ENCODE assay signal across 26 mouse cellular contexts in the genomic region with DNA sequence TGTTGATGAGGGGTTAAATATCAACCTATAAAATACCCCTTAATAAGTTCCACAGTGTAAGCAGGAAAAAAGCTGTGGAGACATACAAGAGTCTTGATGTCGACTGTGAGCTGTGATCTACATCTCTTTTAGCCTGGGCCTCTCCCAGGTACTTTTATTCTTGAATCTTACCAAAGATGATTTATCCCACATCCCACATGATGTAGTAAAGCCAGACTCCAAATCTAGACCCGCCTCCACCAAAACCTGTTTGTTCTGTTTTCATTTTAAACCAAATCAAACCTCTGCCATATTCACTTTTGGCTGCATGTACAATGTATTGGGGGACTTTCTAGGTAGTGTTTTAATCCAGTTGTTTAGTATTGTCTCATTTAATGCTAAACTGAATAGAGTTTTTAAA.
"Had no signal": no experiment of that assay in that cellular context is flagged by ENCODE, and none has a peak within 500 bp of the region (broad histone marks: within the 10 kb centered on the region; RNA-seq: fewer than 3 reads in every experiment).

No protein-coding gene starts in this region.

- H3K27ac ChIP-seq: gastrocnemius, adult 2 months; heart, embryonic 10.5 days; hindbrain, embryonic 10.5 days; hindbrain, embryonic 12.5 days; hindbrain, embryonic 14.5 days; intestine, embryonic 15.5 days; left cerebral cortex, adult 2 months; limb, embryonic 10.5 days; limb, embryonic 12.5 days had no signal

- H3K9ac ChIP-seq: heart, embryonic 12.5 days; hindbrain, embryonic 12.5 days; hindbrain, embryonic 14.5 days; intestine, embryonic 15.5 days; limb, embryonic 12.5 days had no signal

- H3K4me3 ChIP-seq: gastrocnemius, adult 2 months; heart, embryonic 10.5 days; heart, embryonic 12.5 days; hindbrain, embryonic 10.5 days; hindbrain, embryonic 12.5 days; intestine, embryonic 15.5 days; left cerebral cortex, adult 2 months; limb, embryonic 10.5 days; limb, embryonic 12.5 days had no signal

- H3K9me3 ChIP-seq: heart, embryonic 10.5 days; heart, embryonic 12.5 days; hindbrain, embryonic 10.5 days; hindbrain, embryonic 12.5 days; intestine, embryonic 15.5 days; limb, embryonic 10.5 days; limb, embryonic 12.5 days had no signal

- DNase-seq: gastrocnemius, adult 2 months; gastrocnemius, postnatal 10 days; gastrocnemius, postnatal 25 days; heart, adult 18-20 months; heart, postnatal 10 days; heart, postnatal 4 days; kidney, adult 18-20 months; kidney, adult 8-10 months; kidney, postnatal 10 days; kidney, postnatal 25 days; kidney, postnatal 4 days; layer of hippocampus, adult 9-11 months; liver had no signal

- ATAC-seq: hindbrain, embryonic 16.5 days; inflammation-experienced regulatory T-cells, adult 6 months; intestine, embryonic 15.5 days; intestine, postnatal 0 days had no signal

- H3K4me1 ChIP-seq: heart, embryonic 12.5 days; hindbrain, embryonic 10.5 days; intestine, embryonic 15.5 days had no signal

- H3K36me3 ChIP-seq: heart, embryonic 10.5 days; heart, embryonic 12.5 days; hindbrain, embryonic 10.5 days; hindbrain, embryonic 12.5 days; intestine, embryonic 15.5 days; limb, embryonic 10.5 days; limb, embryonic 12.5 days had no signal

- H3K27me3 ChIP-seq: heart, embryonic 12.5 days; hindbrain, embryonic 12.5 days; intestine, embryonic 15.5 days; limb, embryonic 12.5 days had no signal

- H3K4me2 ChIP-seq: heart, embryonic 12.5 days; hindbrain, embryonic 12.5 days; hindbrain, embryonic 14.5 days; intestine, embryonic 15.5 days; limb, embryonic 12.5 days; liver, embryonic 11.5 days had no signal
